Mouse (Mus musculus): ENCODE measurements at regions not wholly inside any gene's neighbourhood (a gene's known extent, or its start where the extent isn't known, plus 50 kb on each side); places are given as distances from the start of the nearest gene placed in this dataset.

GRCm38 (mm10) chr1:73130215-73130861 lies 114.6 kb upstream of the Tnp1 start:
- no peak for DNase-seq (ENCODE audit: low spot score)

- DNase-seq (ENCODE audit: low spot score), result no peak
Observed at GRCm38 (mm10) chr1:73123012-73123411, 107.3 kb upstream of the Tnp1 start.

GRCm38 (mm10) chr1:73118661-73119060 lies 103.0 kb upstream of the Tnp1 start:
- DNase-seq (ENCODE audit: low spot score), result peak; percentile 74

- no peak for DNase-seq (ENCODE audit: low spot score)
Observed at GRCm38 (mm10) chr1:73116526-73116925, 100.8 kb upstream of the Tnp1 start.

- DNase-seq (ENCODE audit: low spot score), result no peak
Observed at GRCm38 (mm10) chr1:73115854-73116253, 100.1 kb upstream of the Tnp1 start.

- peak; percentile 72 for DNase-seq (ENCODE audit: low spot score)
Observed at GRCm38 (mm10) chr1:73113137-73113536, 97.4 kb upstream of the Tnp1 start.

- DNase-seq (ENCODE audit: low spot score), result peak; percentile 37
Observed at GRCm38 (mm10) chr1:73112711-73113110, 97.0 kb upstream of the Tnp1 start.

GRCm38 (mm10) chr1:73111911-73112310 lies 96.2 kb upstream of the Tnp1 start:
- peak; percentile 45 for DNase-seq (ENCODE audit: low spot score)

- peak; percentile 78 for DNase-seq (ENCODE audit: low spot score)
Observed at GRCm38 (mm10) chr1:73105856-73106463, 90.3 kb upstream of the Tnp1 start.

- no peak for DNase-seq (ENCODE audit: low spot score)
Observed at GRCm38 (mm10) chr1:73097645-73098440, 82.1 kb upstream of the Tnp1 start.

- no peak for DNase-seq (ENCODE audit: low spot score)
Observed at GRCm38 (mm10) chr1:73089636-73090035, 73.9 kb upstream of the Tnp1 start.

- no peak for DNase-seq (ENCODE audit: low spot score)
Observed at GRCm38 (mm10) chr1:73088494-73088893, 72.8 kb upstream of the Tnp1 start.

GRCm38 (mm10) chr1:73084946-73085345 lies 69.2 kb upstream of the Tnp1 start:
- no peak for DNase-seq (ENCODE audit: low spot score)

- no peak for DNase-seq (ENCODE audit: low spot score)
Observed at GRCm38 (mm10) chr1:73083396-73083795, 67.7 kb upstream of the Tnp1 start.

- DNase-seq (ENCODE audit: low spot score), result no peak
Observed at GRCm38 (mm10) chr1:73079518-73079917, 63.8 kb upstream of the Tnp1 start.

GRCm38 (mm10) chr1:73077156-73077555 lies 61.4 kb upstream of the Tnp1 start:
- DNase-seq (ENCODE audit: low spot score), result no peak

GRCm38 (mm10) chr1:73075699-73076373 lies 60.1 kb upstream of the Tnp1 start:
- DNase-seq (ENCODE audit: low spot score), result no peak

- DNase-seq (ENCODE audit: low spot score), result no peak
Observed at GRCm38 (mm10) chr1:73075159-73075558, 59.5 kb upstream of the Tnp1 start.

- no peak for DNase-seq (ENCODE audit: low spot score)
Observed at GRCm38 (mm10) chr1:73074525-73074924, 58.8 kb upstream of the Tnp1 start.

GRCm38 (mm10) chr1:73072237-73072904 lies 56.7 kb upstream of the Tnp1 start:
- DNase-seq (ENCODE audit: low spot score), result no peak

GRCm38 (mm10) chr1:73070126-73070525 lies 54.4 kb upstream of the Tnp1 start:
- DNase-seq (ENCODE audit: low spot score), result no peak

Measured in gastrocnemius, adult 18-20 months (tissue).